Mouse (Mus musculus) stomach, postnatal 0 days (tissue): ENCODE measurements at regions not wholly inside any gene's neighbourhood (a gene's known extent, or its start where the extent isn't known, plus 50 kb on each side); places are given as distances from the start of the nearest gene placed in this dataset.

Experiments used
- ATAC-seq: fragments of 200-750 bp; cut with Nextera tagmentation; 2 replicates; pipeline ENCODE4 v1.8.0; 2017; ENCODE audit not compliant: low FRiP score, low TSS enrichment
- DNase-seq: peaks from one replicate; pipeline ENCODE4 v3.0.0-alpha.2; 2016; ENCODE audit warnings: low spot score
- H3K27ac ChIP-seq: fragments of 300-500 bp; sonication (generic); replicated peaks from 2 replicates; pipeline ENCODE4 v1.5.1; 2014; ENCODE audit warnings: mild to moderate bottlenecking, control low read depth
- H3K27me3 ChIP-seq: fragments of 300-500 bp; sonication (generic); 2 replicates; pipeline ENCODE4 v1.6.1; 2014; ENCODE audit warnings: low read length; ENCODE audit not compliant: control insufficient read depth, insufficient read depth
- H3K36me3 ChIP-seq: fragments of 300-500 bp; sonication (generic); 2 replicates; pipeline ENCODE4 v1.6.1; 2014; ENCODE audit warnings: low read length, mixed read lengths; ENCODE audit not compliant: control insufficient read depth, insufficient read depth
- H3K4me1 ChIP-seq: fragments of 300-500 bp; sonication (generic); replicated peaks from 2 replicates; pipeline ENCODE4 v1.6.1; 2014; ENCODE audit warnings: antibody characterized with exemption; ENCODE audit not compliant: control insufficient read depth, insufficient read depth
- H3K4me2 ChIP-seq: fragments of 300-500 bp; sonication (generic); replicated peaks from 2 replicates; pipeline ENCODE4 v1.6.1; 2014; ENCODE audit warnings: low read depth, mild to moderate bottlenecking, control low read depth, moderate library complexity
- H3K4me3 ChIP-seq: fragments of 300-500 bp; sonication (generic); 2 replicates; pipeline ENCODE4 v1.5.1; 2014; ENCODE audit warnings: low read depth, low read length, control low read depth
- H3K9ac ChIP-seq: fragments of 300-500 bp; sonication (generic); 2 replicates; pipeline ENCODE4 v1.6.1; 2014; ENCODE audit warnings: mild to moderate bottlenecking, low read length, control low read depth, mixed read lengths
- H3K9me3 ChIP-seq: fragments of 300-500 bp; sonication (generic); 2 replicates; pipeline ENCODE4 v1.6.1; 2016; ENCODE audit warnings: low read length; ENCODE audit not compliant: control insufficient read depth
- CTCF ChIP-seq: IDR thresholded peaks from 2 replicates; pipeline ENCODE4 v1.5.1; 2016; ENCODE audit warnings: antibody characterized with exemption, low read depth, mild to moderate bottlenecking, moderate library complexity
- EP300 ChIP-seq: optimal IDR thresholded peaks from 2 replicates; pipeline ENCODE3; 2016; ENCODE audit warnings: antibody characterized with exemption
- WGBS: fragments of 180-500 bp; shearing (Covaris S2); extraction: QIAGEN DNeasy Blood & Tissue Kit; methylation state at CpG from one replicate; pipeline ENCODE4 v1.1.7; 2014; 5-methylcytosine and 5-hydroxymethylcytosine counted together

DNA sequence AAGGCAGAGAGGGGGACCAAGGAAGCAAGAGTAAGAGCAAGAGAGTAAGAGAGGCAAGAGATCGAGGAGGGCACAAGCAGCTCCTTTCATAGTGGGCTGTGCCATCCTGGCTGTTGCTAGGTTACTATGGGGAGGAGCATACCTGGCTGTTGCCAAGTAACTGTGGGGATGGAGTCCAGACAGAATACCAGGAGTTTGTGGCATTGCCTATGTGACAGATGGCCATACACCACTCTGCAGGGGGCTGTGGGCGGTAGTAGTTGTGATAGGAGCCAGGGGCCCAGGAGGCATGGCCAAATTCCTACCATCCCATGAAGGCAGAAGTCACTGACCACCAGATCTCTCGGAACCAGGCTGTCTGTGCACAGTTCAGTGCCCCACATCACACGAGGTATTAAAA is 349.5 kb downstream of the Osr1 start:
- Histone ChIP-seq H3K4me2 (no peak overlapping the region), H3K4me1 (no peaks in the 10 kb centered on the region), H3K27ac (no peak overlapping the region), H3K4me3 (no peak overlapping the region), H3K27me3 (no peaks in the 10 kb centered on the region), H3K36me3 (no peaks in the 10 kb centered on the region), H3K9ac (no peak overlapping the region), H3K9me3 (no peaks in the 10 kb centered on the region)
- WGBS: 87% methylated on average over 4 of the region's 4 CpGs
- no peak for DNase-seq
- ATAC-seq: no peak
- TF ChIP-seq CTCF (no peak), EP300 (no peak)

DNA sequence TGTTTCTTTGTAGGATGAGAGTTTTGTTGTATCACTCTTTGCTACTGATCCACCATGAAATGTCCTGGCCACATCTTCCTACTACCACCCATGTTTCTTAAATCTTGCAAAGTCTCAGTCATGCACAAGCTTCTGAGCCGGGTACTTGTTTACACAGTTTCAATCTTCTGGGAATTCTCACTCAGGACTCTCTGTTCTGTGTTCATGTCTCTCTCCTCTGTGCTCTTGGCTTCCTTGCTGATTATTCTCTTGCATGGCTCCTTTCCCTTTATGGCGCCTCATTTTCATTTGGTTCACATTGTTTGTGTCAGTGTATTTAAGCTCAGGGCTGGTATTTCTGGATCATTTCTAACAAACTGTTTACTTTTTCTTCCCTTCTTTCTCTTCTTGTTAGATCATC is 350.5 kb downstream of the Osr1 start:
- no peak for ATAC-seq
- no peak for TF ChIP-seq CTCF
- no peak for TF ChIP-seq EP300
- Histone ChIP-seq H3K4me3 (no peak overlapping the region), H3K4me1 (no peaks in the 10 kb centered on the region), H3K9ac (no peak overlapping the region), H3K9me3 (no peaks in the 10 kb centered on the region), H3K4me2 (no peak overlapping the region), H3K36me3 (no peaks in the 10 kb centered on the region), H3K27me3 (no peaks in the 10 kb centered on the region), H3K27ac (no peak overlapping the region)
- DNase-seq: no peak
- WGBS: 56% methylated on average over 2 of the region's 2 CpGs

DNA sequence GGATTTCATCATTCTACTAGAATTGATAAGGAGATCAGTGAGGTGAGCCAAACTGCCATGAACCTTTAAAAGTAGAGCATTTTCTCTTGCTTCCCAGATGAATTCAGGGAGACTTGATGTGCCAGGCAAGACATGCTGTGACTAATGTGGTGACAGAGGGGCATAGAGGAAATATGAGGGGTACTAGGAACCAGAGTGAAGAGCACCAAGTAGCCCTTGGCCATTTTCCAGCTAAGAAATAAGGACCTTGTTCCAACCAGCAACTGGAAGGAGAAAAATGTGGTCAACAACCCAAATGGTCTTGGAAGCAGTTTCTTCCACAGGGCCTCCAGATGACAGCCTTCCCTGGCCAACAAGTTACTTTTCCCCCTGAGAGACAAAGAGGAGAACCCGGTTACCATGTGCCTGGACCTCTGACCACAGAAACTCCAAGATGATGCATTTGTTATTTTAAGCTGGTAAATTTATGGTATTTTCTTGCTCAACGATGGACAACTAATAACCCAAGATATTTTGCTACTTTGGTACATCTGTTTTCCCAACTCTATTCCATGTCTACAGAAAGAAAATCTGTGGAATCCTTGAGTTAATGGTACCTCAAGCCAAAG is 351.8 kb downstream of the Osr1 start:
- H3K9me3 ChIP-seq: no peaks in the 10 kb centered on the region
- DNase-seq: no peak
- ATAC-seq: no peak
- no peaks in the 10 kb centered on the region for H3K4me1 ChIP-seq
- H3K36me3 ChIP-seq: no peaks in the 10 kb centered on the region
- no peak for TF ChIP-seq EP300
- TF ChIP-seq CTCF: no peak
- WGBS: 87% methylated on average over 2 of the region's 2 CpGs
- no peak overlapping the region for H3K9ac ChIP-seq
- H3K4me2 ChIP-seq: no peak overlapping the region
- no peak overlapping the region for H3K27ac ChIP-seq
- no peaks in the 10 kb centered on the region for H3K27me3 ChIP-seq
- H3K4me3 ChIP-seq: no peak overlapping the region

DNA sequence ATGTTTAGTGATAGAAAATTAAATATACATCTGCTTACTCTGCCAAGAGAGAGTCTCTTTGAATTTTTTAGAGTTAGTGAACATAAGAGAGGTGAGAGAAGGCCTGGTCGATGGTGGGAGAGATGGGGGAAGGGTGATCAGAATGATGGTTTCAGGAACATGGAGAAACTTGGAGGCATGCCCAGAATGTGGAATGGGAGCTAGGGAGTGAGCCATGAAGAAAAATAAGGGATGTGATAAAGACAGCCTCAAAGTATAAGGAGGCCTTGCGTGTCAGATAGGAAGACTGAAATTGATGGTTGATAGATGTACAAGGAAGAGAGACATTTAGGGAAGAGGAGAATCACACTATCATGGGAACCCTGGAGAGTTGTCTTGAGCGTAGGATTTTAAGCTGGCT is 354.6 kb downstream of the Osr1 start:
- Histone ChIP-seq H3K4me3 (no peak overlapping the region), H3K4me1 (no peaks in the 10 kb centered on the region), H3K36me3 (no peaks in the 10 kb centered on the region), H3K27ac (no peak overlapping the region), H3K27me3 (no peaks in the 10 kb centered on the region), H3K9ac (no peak overlapping the region), H3K9me3 (no peaks in the 10 kb centered on the region), H3K4me2 (no peak overlapping the region)
- DNase-seq (no peak), ATAC-seq (no peak)
- WGBS: 56% methylated on average over 3 of the region's 3 CpGs
- no peak for TF ChIP-seq CTCF
- TF ChIP-seq EP300: no peak

DNA sequence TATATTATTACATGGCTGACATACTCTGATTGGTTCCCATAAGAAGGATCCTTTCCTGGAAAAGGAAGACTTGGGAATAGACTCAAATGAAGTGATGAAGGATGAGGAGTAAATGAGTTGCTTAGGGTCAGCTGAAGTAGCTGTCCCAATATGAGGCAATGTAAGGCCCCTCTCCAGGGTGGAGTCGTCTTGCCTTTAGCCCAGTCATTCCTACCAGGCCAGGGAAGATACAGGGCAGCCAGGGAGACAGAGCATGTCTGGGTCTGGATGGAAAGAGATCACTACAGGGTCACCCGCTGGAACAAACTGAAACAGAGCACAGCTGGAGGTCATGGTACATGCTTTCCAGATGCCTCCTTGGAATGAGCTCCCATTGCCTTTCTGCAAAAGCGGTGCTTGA is 364.2 kb downstream of the Osr1 start:
- DNase-seq (no peak), ATAC-seq (no peak)
- Histone ChIP-seq H3K9ac (no peak overlapping the region), H3K4me2 (no peak overlapping the region), H3K36me3 (no peaks in the 10 kb centered on the region), H3K4me3 (no peak overlapping the region), H3K4me1 (no peaks in the 10 kb centered on the region), H3K9me3 (no peaks in the 10 kb centered on the region), H3K27ac (no peak overlapping the region), H3K27me3 (no peaks in the 10 kb centered on the region)
- TF ChIP-seq EP300 (no peak), CTCF (no peak)
- WGBS: 68% methylated on average over 3 of the region's 3 CpGs

DNA sequence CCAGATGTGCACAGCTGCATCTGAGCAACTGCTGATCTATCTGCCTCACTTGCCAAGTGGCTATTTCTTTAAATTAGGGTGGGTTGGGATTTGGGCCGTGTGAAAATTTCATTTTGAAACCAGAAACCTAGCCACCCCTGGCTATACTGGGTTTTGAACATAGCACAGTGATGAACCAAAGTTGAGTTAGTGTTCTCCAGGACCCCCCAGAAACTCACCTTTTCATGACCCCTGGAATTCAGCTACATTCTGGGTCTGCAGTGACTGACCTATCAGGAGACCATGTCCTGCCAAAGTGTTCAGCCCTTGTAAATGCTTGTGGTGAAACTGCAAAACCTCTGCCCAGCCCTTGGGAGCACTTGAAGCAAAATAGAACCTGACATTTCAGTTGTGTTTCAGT is 371.4 kb downstream of the Osr1 start:
- 63% methylated on average over 1 of the region's 1 CpGs for WGBS
- no peak for DNase-seq
- H3K27me3 ChIP-seq: no peaks in the 10 kb centered on the region
- no peaks in the 10 kb centered on the region for H3K36me3 ChIP-seq
- H3K9ac ChIP-seq: no peak overlapping the region
- no peak for TF ChIP-seq EP300
- no peak for TF ChIP-seq CTCF
- no peak overlapping the region for H3K4me3 ChIP-seq
- H3K4me2 ChIP-seq: no peak overlapping the region
- ATAC-seq: no peak
- no peak overlapping the region for H3K27ac ChIP-seq
- H3K9me3 ChIP-seq: no peaks in the 10 kb centered on the region
- no peaks in the 10 kb centered on the region for H3K4me1 ChIP-seq
